Mouse (Mus musculus): ENCODE measurements at regions not wholly inside any gene's neighbourhood (a gene's known extent, or its start where the extent isn't known, plus 50 kb on each side); places are given as distances from the start of the nearest gene placed in this dataset.

GRCm38 (mm10) chr10:126473050-126473719 is 428.0 kb downstream of the Atp23 start:
- TF ChIP-seq POLR2A (IDR thresholded peaks at IDR 0.05; ENCODE audit: borderline replicate concordance, insufficient read depth, low read length) = no peak
- no peak for TF ChIP-seq CTCF (IDR thresholded peaks at IDR 0.05; ENCODE audit: borderline replicate concordance, insufficient read depth, low read depth, low read length)

Measured in cerebellum, adult 2 months (tissue).